Mouse (Mus musculus) thymus, adult 2 months (tissue): ENCODE measurements at regions not wholly inside any gene's neighbourhood (a gene's known extent, or its start where the extent isn't known, plus 50 kb on each side); places are given as distances from the start of the nearest gene placed in this dataset.

Experiments
- DNase-seq: peaks from one replicate; pipeline ENCODE4 v3.0.0; 2021
- H3K27ac ChIP-seq: fragments of 200-500 bp; 2 replicates; pipeline ENCODE4 v1.5.1; 2012; ENCODE audit warnings: low read length, control low read depth; ENCODE audit not compliant: control insufficient read depth, insufficient read depth
- H3K27me3 ChIP-seq: fragments of 200-500 bp; 2 replicates; pipeline ENCODE4 v1.6.1; 2012; ENCODE audit warnings: mild to moderate bottlenecking, low read length, moderate library complexity, mixed read lengths; ENCODE audit not compliant: control insufficient read depth, insufficient read depth
- H3K36me3 ChIP-seq: fragments of 200-500 bp; 2 replicates; pipeline ENCODE4 v1.6.1; 2012; ENCODE audit warnings: mild to moderate bottlenecking, low read length, moderate library complexity; ENCODE audit not compliant: control insufficient read depth, insufficient read depth
- H3K4me1 ChIP-seq: fragments of 200-500 bp; replicated peaks from 2 replicates; pipeline ENCODE4 v1.6.1; 2012; ENCODE audit warnings: low read length; ENCODE audit not compliant: control insufficient read depth, insufficient read depth
- H3K4me3 ChIP-seq: fragments of 200-500 bp; 2 replicates; pipeline ENCODE4 v1.5.1; 2012; ENCODE audit warnings: mild to moderate bottlenecking, low read length, control low read depth, moderate library complexity; ENCODE audit not compliant: control insufficient read depth, insufficient read depth
- CTCF ChIP-seq: fragments of 200-500 bp; IDR thresholded peaks from 2 replicates; pipeline ENCODE4 v1.5.1; 2012; ENCODE audit warnings: mild to moderate bottlenecking, control low read depth, low read length, moderate library complexity, borderline replicate concordance; ENCODE audit not compliant: control insufficient read depth, poor library complexity, insufficient read depth; ENCODE audit errors: extremely low read depth
- POLR2A ChIP-seq: fragments of 200-500 bp; IDR thresholded peaks from 2 replicates; pipeline ENCODE4 v1.6.1; 2012; ENCODE audit warnings: mild to moderate bottlenecking, low read length, control low read depth, moderate library complexity; ENCODE audit not compliant: control insufficient read depth, poor library complexity, insufficient read depth; ENCODE audit errors: extremely low read depth
- WGBS: fragments of 180-500 bp; shearing (Covaris S2); methylation state at CpG from one replicate; pipeline ENCODE4 v1.1.7; 2018; 5-methylcytosine and 5-hydroxymethylcytosine counted together

GRCm38 (mm10) chr11:52685436-52685835 is 79.0 kb upstream of the Fstl4 start:
- no peaks in the 10 kb centered on the region for H3K27me3 ChIP-seq
- no peak for DNase-seq
- no peaks in the 10 kb centered on the region for H3K4me1 ChIP-seq
- H3K4me3 ChIP-seq, result no peak overlapping the region
- WGBS, result 88% methylated on average over 2 of the region's 2 CpGs
- H3K36me3 ChIP-seq, result no peaks in the 10 kb centered on the region
- no peak overlapping the region for H3K27ac ChIP-seq
- TF ChIP-seq CTCF, result no peak
- no peak for TF ChIP-seq POLR2A

- Histone ChIP-seq H3K27ac (no peak overlapping the region), H3K36me3 (no peaks in the 10 kb centered on the region), H3K4me1 (no peaks in the 10 kb centered on the region), H3K4me3 (no peak overlapping the region), H3K27me3 (no peaks in the 10 kb centered on the region)
- TF ChIP-seq POLR2A (no peak), CTCF (no peak)
- 91% methylated on average over 3 of the region's 3 CpGs for WGBS
- DNase-seq, result no peak
These were observed 71.7 kb upstream of the Fstl4 start for GRCm38 (mm10) chr11:52692701-52693100.

GRCm38 (mm10) chr11:52701682-52702081 is 62.8 kb upstream of the Fstl4 start:
- Histone ChIP-seq H3K27me3 (no peaks in the 10 kb centered on the region), H3K4me1 (no peaks in the 10 kb centered on the region), H3K27ac (no peak overlapping the region), H3K4me3 (no peak overlapping the region), H3K36me3 (no peaks in the 10 kb centered on the region)
- DNase-seq, result no peak
- TF ChIP-seq POLR2A (no peak), CTCF (no peak)
- 87% methylated on average over 10 of the region's 10 CpGs for WGBS

- no peaks in the 10 kb centered on the region for H3K4me1 ChIP-seq
- H3K36me3 ChIP-seq, result no peaks in the 10 kb centered on the region
- no peaks in the 10 kb centered on the region for H3K27me3 ChIP-seq
- 90% methylated on average over 4 of the region's 4 CpGs for WGBS
- no peak overlapping the region for H3K27ac ChIP-seq
- H3K4me3 ChIP-seq, result no peak overlapping the region
- DNase-seq, result no peak
- TF ChIP-seq POLR2A (no peak), CTCF (no peak)
These were observed 61.0 kb upstream of the Fstl4 start for GRCm38 (mm10) chr11:52703391-52703790.
